Mouse (Mus musculus) hindbrain, embryonic 10.5 days (tissue): ENCODE measurements around the gene Chrm5. TPM values are rescaled to one million over a fixed set of nuclear protein-coding genes. Genes with fewer than 3 reads are reported as not detected.

ENCODE experiments used
- DNase-seq: peaks from one replicate; pipeline ENCODE4 v3.0.0-alpha.2; 2017; ENCODE audit warnings: low spot score
- H3K27ac ChIP-seq: fragments of 300-500 bp; sonication (generic); 2 replicates; pipeline ENCODE4 v1.5.1; 2016; ENCODE audit warnings: mild to moderate bottlenecking, moderate library complexity
- H3K27me3 ChIP-seq: fragments of 300-500 bp; sonication (generic); 2 replicates; pipeline ENCODE4 v1.6.1; 2016; ENCODE audit warnings: mild to moderate bottlenecking; ENCODE audit not compliant: poor library complexity, insufficient read depth, severe bottlenecking
- H3K36me3 ChIP-seq: fragments of 300-500 bp; sonication (generic); 2 replicates; pipeline ENCODE4 v1.6.1; 2016; ENCODE audit warnings: mild to moderate bottlenecking, moderate library complexity
- H3K4me1 ChIP-seq: fragments of 300-500 bp; sonication (generic); replicated peaks from 2 replicates; pipeline ENCODE4 v1.6.1; 2016; ENCODE audit warnings: mild to moderate bottlenecking
- H3K4me3 ChIP-seq: fragments of 300-500 bp; sonication (generic); 2 replicates; pipeline ENCODE4 v1.5.1; 2016; ENCODE audit warnings: mild to moderate bottlenecking, moderate library complexity
- H3K9me3 ChIP-seq: fragments of 300-500 bp; sonication (generic); 2 replicates; pipeline ENCODE4 v1.6.1; 2016; ENCODE audit warnings: mild to moderate bottlenecking, moderate library complexity
- WGBS: fragments of 180-500 bp; shearing (Covaris S2); methylation state at CpG from one replicate; pipeline ENCODE4 v1.1.7; 2016; 5-methylcytosine and 5-hydroxymethylcytosine counted together
- polyA plus RNA-seq: library from polyadenylated mRNA; unstranded; fragments of >200 nt; fragmentation: Nextera tagmentation; extraction: Ambion mirVana; gene quantifications from 2 replicates; pipeline ENCODE4 v1.2.1, GENCODE M21; 2016

Chrm5 gene
- not detected in 2 replicates for polyA plus RNA-seq

DNA sequence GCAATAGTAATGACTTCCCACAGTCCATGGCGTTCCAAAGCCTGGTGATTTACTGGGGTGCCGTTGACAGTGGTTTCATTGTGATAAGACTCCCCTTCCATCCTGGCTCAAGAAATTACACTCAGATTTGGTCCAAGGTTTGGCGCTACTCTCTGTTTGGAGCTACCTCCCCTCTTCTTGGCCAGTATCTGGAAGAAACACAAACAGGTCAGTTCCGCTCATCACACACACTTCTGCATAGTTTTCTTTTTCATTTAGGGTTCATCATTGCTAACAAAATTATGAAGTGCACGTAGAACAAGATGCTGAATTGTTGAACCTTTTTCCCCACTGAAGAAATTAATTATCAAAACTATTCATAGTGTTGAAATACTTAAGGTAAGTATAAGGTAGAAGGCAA lies at the start of gene Chrm5:
Gene Chrm5 (minus strand): TSS at position 101 of the 400 bp plus-strand sequence.
- WGBS: 90% methylated on average over 5 of the region's 5 CpGs
- Histone ChIP-seq H3K27me3 (no peaks in the 10 kb centered on the region), H3K27ac (no peak within 1 kb of the TSS), H3K9me3 (no peaks in the 10 kb centered on the region), H3K4me1 (no peaks in the 10 kb centered on the region), H3K4me3 (no peak within 1 kb of the TSS), H3K36me3 (no peaks in the 10 kb centered on the region)
- no peak for DNase-seq

GRCm38 (mm10) chr2:112526933-112527332 lies 46.4 kb upstream of the Chrm5 start:
- H3K4me1 ChIP-seq: no peaks in the 10 kb centered on the region
- no peaks in the 10 kb centered on the region for H3K36me3 ChIP-seq
- no peaks in the 10 kb centered on the region for H3K9me3 ChIP-seq
- no peak for DNase-seq
- no peak overlapping the region for H3K4me3 ChIP-seq
- 91% methylated on average over 3 of the region's 3 CpGs for WGBS
- H3K27me3 ChIP-seq: no peaks in the 10 kb centered on the region
- no peak overlapping the region for H3K27ac ChIP-seq

GRCm38 (mm10) chr2:112520526-112521482 lies 40.2 kb upstream of the Chrm5 start:
- Histone ChIP-seq H3K4me1 (no peaks in the 10 kb centered on the region), H3K9me3 (no peaks in the 10 kb centered on the region), H3K27ac (no peak overlapping the region), H3K4me3 (no peak overlapping the region), H3K36me3 (no peaks in the 10 kb centered on the region), H3K27me3 (no peaks in the 10 kb centered on the region)
- WGBS: 89% methylated on average over 4 of the region's 4 CpGs
- DNase-seq: no peak

DNA sequence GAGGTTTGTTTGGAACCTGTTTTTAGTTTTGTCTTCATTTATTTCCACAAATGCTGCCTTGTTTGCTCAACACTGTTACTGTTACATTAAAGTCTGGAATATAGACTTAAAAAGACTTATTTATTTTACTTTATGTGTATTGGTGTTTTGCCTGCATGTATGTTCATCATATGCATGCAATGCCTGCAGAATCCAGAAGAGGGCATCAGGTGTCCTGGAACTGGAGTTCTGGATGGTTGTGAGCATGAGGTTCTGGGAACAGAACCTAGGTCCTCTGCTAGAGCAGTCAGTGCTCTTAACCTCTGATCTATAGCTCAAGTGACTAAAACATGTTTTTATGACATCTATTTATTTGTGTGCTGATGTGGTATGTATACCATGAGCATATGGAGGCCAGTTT lies 38.0 kb upstream of the Chrm5 start:
- Histone ChIP-seq H3K4me3 (no peak overlapping the region), H3K9me3 (no peaks in the 10 kb centered on the region), H3K36me3 (no peaks in the 10 kb centered on the region), H3K4me1 (no peaks in the 10 kb centered on the region), H3K27me3 (no peaks in the 10 kb centered on the region), H3K27ac (no peak overlapping the region)
- DNase-seq: no peak

DNA sequence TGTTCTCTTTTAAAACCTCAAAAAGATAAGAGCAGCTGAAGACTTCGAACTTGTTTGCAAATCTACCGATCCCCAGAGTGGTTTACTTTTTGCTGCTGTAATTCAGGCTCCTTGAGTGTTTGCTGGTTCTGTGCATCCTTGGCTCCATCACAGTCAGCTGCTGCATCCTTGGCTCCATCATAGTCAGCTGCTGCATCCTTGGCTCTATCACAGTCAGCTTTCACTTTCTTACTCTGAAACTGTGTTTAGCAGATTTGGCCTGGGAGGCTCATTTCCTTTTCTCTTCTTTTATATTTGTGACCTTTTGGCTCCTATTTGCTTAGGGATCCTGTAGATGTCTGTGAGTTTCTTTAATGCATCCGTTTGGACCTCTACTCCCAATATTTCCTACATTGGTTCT lies 36.6 kb upstream of the Chrm5 start:
- no peak for DNase-seq
- Histone ChIP-seq H3K9me3 (no peaks in the 10 kb centered on the region), H3K27me3 (no peaks in the 10 kb centered on the region), H3K27ac (no peak overlapping the region), H3K4me1 (no peaks in the 10 kb centered on the region), H3K4me3 (no peak overlapping the region), H3K36me3 (no peaks in the 10 kb centered on the region)
- 94% methylated on average over 3 of the region's 3 CpGs for WGBS

DNA sequence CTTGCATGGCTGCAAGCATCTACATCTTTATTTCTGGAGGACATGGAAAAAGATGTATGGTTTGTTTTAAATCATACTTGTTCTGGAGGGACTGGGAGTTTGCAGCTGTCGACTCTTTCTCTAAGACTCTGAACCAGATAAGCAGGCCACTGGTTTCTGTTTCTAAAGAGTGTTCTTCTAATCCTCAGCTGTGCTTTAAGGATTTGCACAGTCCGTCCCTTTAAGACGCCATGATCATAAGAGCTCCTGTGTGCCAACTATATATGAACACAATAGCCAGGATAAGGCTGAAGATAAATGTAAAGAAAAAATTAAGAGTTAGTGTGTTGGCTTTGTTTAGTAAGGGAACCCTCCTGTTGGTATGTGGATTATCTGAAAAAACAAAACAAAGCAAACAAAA lies 36.2 kb upstream of the Chrm5 start:
- H3K36me3 ChIP-seq: no peaks in the 10 kb centered on the region
- no peak for DNase-seq
- H3K4me1 ChIP-seq: no peaks in the 10 kb centered on the region
- no peak overlapping the region for H3K27ac ChIP-seq
- H3K27me3 ChIP-seq: no peaks in the 10 kb centered on the region
- H3K4me3 ChIP-seq: no peak overlapping the region
- 94% methylated on average over 3 of the region's 3 CpGs for WGBS
- no peaks in the 10 kb centered on the region for H3K9me3 ChIP-seq

DNA sequence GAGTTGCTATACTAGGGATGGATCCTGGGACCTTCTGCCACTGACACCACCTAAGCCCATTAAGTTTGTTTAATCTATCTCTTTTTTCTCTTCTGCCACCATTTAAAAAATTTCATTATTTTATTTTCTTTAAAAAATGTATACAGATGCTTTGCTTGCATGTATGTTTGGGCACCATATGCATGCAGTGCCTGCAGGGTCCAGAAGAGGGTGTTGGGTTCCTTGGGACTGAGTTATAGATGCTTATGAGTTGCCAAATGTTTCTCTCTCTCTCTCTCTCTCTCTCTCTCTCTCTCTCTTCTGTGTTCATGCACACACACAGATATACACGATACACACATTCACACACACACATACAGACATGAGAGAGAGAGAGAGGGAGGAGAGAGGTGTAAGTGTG lies 32.5 kb upstream of the Chrm5 start:
- Histone ChIP-seq H3K36me3 (no peaks in the 10 kb centered on the region), H3K27me3 (no peaks in the 10 kb centered on the region), H3K4me3 (no peak overlapping the region), H3K4me1 (no peaks in the 10 kb centered on the region), H3K9me3 (no peaks in the 10 kb centered on the region), H3K27ac (no peak overlapping the region)
- DNase-seq: no peak
- 92% methylated on average over 1 of the region's 1 CpGs for WGBS

GRCm38 (mm10) chr2:112510140-112510539 lies 29.6 kb upstream of the Chrm5 start:
- Histone ChIP-seq H3K4me1 (no peaks in the 10 kb centered on the region), H3K4me3 (no peak overlapping the region), H3K27ac (no peak overlapping the region), H3K27me3 (no peaks in the 10 kb centered on the region), H3K36me3 (no peaks in the 10 kb centered on the region), H3K9me3 (no peaks in the 10 kb centered on the region)
- DNase-seq: no peak
- WGBS: 90% methylated on average over 4 of the region's 4 CpGs

DNA sequence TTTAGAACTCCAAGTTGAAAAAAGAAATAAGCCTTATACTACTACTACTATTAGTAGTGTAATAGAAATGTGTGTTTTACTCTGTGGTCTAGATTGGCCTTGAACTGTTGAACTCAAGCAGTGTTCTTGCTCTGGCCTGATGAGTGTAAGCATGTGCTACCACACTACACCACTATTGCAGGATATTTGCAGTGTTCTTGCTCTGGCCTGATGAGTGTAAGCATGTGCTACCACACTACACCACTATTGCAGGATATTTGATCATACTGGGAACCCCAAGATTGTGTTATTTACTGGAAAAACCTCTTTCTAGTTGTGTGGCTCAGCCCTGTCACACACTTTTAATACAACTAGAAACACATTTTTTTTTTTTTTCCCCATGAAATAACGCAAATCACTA lies 26.9 kb upstream of the Chrm5 start:
- 95% methylated on average over 1 of the region's 1 CpGs for WGBS
- no peaks in the 10 kb centered on the region for H3K9me3 ChIP-seq
- no peaks in the 10 kb centered on the region for H3K36me3 ChIP-seq
- H3K4me3 ChIP-seq: no peak overlapping the region
- no peaks in the 10 kb centered on the region for H3K27me3 ChIP-seq
- H3K4me1 ChIP-seq: no peaks in the 10 kb centered on the region
- no peak for DNase-seq
- no peak overlapping the region for H3K27ac ChIP-seq

GRCm38 (mm10) chr2:112506841-112507435 lies 26.4 kb upstream of the Chrm5 start:
- WGBS: 84% methylated on average over 5 of the region's 5 CpGs
- Histone ChIP-seq H3K27ac (no peak overlapping the region), H3K4me3 (no peak overlapping the region), H3K9me3 (no peaks in the 10 kb centered on the region), H3K4me1 (no peaks in the 10 kb centered on the region), H3K27me3 (no peaks in the 10 kb centered on the region), H3K36me3 (no peaks in the 10 kb centered on the region)
- no peak for DNase-seq

GRCm38 (mm10) chr2:112503978-112504377 lies 23.4 kb upstream of the Chrm5 start:
- Histone ChIP-seq H3K4me3 (no peak overlapping the region), H3K27me3 (no peaks in the 10 kb centered on the region), H3K4me1 (peaks cover 9% of the 10 kb centered on the region), H3K36me3 (no peaks in the 10 kb centered on the region), H3K9me3 (no peaks in the 10 kb centered on the region), H3K27ac (no peak overlapping the region)
- WGBS: 92% methylated on average over 6 of the region's 6 CpGs
- no peak for DNase-seq

GRCm38 (mm10) chr2:112501209-112501608 lies 20.6 kb upstream of the Chrm5 start:
- peaks cover 9% of the 10 kb centered on the region for H3K4me1 ChIP-seq
- H3K36me3 ChIP-seq: no peaks in the 10 kb centered on the region
- WGBS: 10% methylated on average over 6 of the region's 6 CpGs
- H3K4me3 ChIP-seq: no peak overlapping the region
- H3K27me3 ChIP-seq: no peaks in the 10 kb centered on the region
- peak; percentile 70 for DNase-seq
- H3K27ac ChIP-seq: no peak overlapping the region; the same call in 1 of the 2 replicates
- H3K9me3 ChIP-seq: no peaks in the 10 kb centered on the region

DNA sequence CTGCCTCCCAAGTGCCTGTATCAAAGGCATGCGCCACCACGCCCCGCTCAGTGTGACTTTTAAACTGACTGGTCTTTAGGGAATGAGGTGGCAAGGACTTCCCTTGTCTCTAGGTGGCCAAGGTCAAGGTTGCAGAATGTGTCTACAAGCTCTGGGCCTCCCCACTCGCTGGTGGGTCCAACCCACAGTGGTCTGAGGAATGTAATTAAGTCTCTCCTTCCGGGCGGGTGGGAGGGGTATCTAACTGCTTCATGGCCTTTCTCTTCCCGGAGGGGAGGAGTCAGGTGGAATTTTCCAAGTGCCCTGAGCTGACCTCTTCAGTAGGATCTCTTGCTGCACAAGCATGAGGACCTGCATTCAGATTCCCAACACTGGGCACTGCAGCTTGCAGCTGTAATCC lies 17.3 kb upstream of the Chrm5 start:
- Histone ChIP-seq H3K36me3 (no peaks in the 10 kb centered on the region), H3K27me3 (no peaks in the 10 kb centered on the region), H3K4me1 (peaks cover 19% of the 10 kb centered on the region), H3K27ac (no peak overlapping the region), H3K9me3 (no peaks in the 10 kb centered on the region), H3K4me3 (no peak overlapping the region)
- DNase-seq: no peak
- WGBS: 76% methylated on average over 7 of the region's 7 CpGs
